Comparison of ENCODE assay signal across 8 mouse cellular contexts in genomic region chr2:20520099-20520475, GRCm38 (mm10).
DNase-seq lines count a peak whose midpoint lies in the region; ATAC-seq and TF ChIP-seq lines count a peak whose summit lies in the region.

No protein-coding gene starts in this region.

- ATAC-seq in embryonic facial prominence, embryonic 11.5 days (replicated peaks; ENCODE audit: insufficient number of reproducible peaks, low FRiP score, low TSS enrichment, low read depth): peak; percentile 53; the same call in 1 of the 2 replicates
- no peak for ATAC-seq in hindbrain, embryonic 16.5 days
- 0 out of 2 replicates have a peak, but pooled peaks have one; percentile 7 for ATAC-seq in midbrain, postnatal 0 days (ENCODE audit: low FRiP score)

- peak overlapping the region; percentile 36; the same call in 1 of the 2 replicates for H3K27ac ChIP-seq in liver, adult 2 months (replicated peaks; ENCODE audit: insufficient read depth, low read depth, low read length)
- 0 out of 2 replicates have a peak overlapping the region, but pooled peaks have one; percentile 56 for H3K27ac ChIP-seq in embryonic facial prominence, embryonic 11.5 days (replicated peaks; ENCODE audit: low read depth, low read length)
- no peak overlapping the region for H3K27ac ChIP-seq in hindbrain, embryonic 16.5 days (ENCODE audit: low read depth, low read length)
- H3K27ac ChIP-seq in midbrain, postnatal 0 days (ENCODE audit: low read depth, low read length): no peak overlapping the region

- peak overlapping the region; percentile 81 for H3K4me2 ChIP-seq in embryonic facial prominence, embryonic 11.5 days (ENCODE audit: low read depth, low read length)
- H3K4me2 ChIP-seq in hindbrain, embryonic 16.5 days (ENCODE audit: low read length): peak overlapping the region; percentile 88
- H3K4me2 ChIP-seq in midbrain, postnatal 0 days (ENCODE audit: low read depth, low read length, poor library complexity, severe bottlenecking): peak overlapping the region; percentile 83

- peaks cover 10% of the 10 kb centered on the region for H3K4me1 ChIP-seq in liver, adult 2 months (ENCODE audit: control insufficient read depth, insufficient read depth, low read length)
- no peaks in the 10 kb centered on the region for H3K4me1 ChIP-seq in embryonic facial prominence, embryonic 11.5 days (ENCODE audit: control insufficient read depth, insufficient read depth, low read length)
- peaks cover 10% of the 10 kb centered on the region for H3K4me1 ChIP-seq in hindbrain, embryonic 16.5 days (ENCODE audit: control insufficient read depth, insufficient read depth, low read depth, low read length)
- H3K4me1 ChIP-seq in midbrain, postnatal 0 days (ENCODE audit: insufficient read depth, low read length): peaks cover 3% of the 10 kb centered on the region; the same call in 1 of the 2 replicates

- TF ChIP-seq CTCF in liver, adult 2 months (IDR thresholded peaks at IDR 0.05; ENCODE audit: low read depth, low read length): no peak
- no peak for TF ChIP-seq CTCF in midbrain, postnatal 0 days (IDR thresholded peaks at IDR 0.05)

- H3K9me3 ChIP-seq in embryonic facial prominence, embryonic 11.5 days (replicated peaks; ENCODE audit: control insufficient read depth, low read length): no peaks in the 10 kb centered on the region
- no peaks in the 10 kb centered on the region for H3K9me3 ChIP-seq in hindbrain, embryonic 16.5 days (ENCODE audit: control insufficient read depth, low read length)
- H3K9me3 ChIP-seq in midbrain, postnatal 0 days (ENCODE audit: low read length): no peaks in the 10 kb centered on the region

- peaks cover 7% of the 10 kb centered on the region; the same call in 1 of the 2 replicates for H3K79me2 ChIP-seq in liver, adult 2 months (ENCODE audit: control insufficient read depth, insufficient read depth, low read length)

- peak; percentile 63 for DNase-seq in liver, adult 2 months (ENCODE audit: extremely low read depth, low read depth, low spot score)
- no peak for DNase-seq in liver
- peak; percentile 33 for DNase-seq in embryonic facial prominence, embryonic 11.5 days (ENCODE audit: low spot score)
- no peak for DNase-seq in midbrain, postnatal 0 days (ENCODE audit: low spot score)
- DNase-seq in T-cell, adult 2 months (ENCODE audit: low spot score): no peak
- no peak for DNase-seq in right cerebral cortex, postnatal 10 days (ENCODE audit: low spot score in 2 of 2)
- DNase-seq in frontal cortex, postnatal 25 days (ENCODE audit: low spot score in 2 of 2): no peak

- under 1% methylated on average over 12 of the region's 12 CpGs for WGBS in liver, adult 2 months
- WGBS in embryonic facial prominence, embryonic 11.5 days: 1% methylated on average over 12 of the region's 12 CpGs
- 0% methylated on average over 12 of the region's 12 CpGs for WGBS in hindbrain, embryonic 16.5 days
- 0% methylated on average over 12 of the region's 12 CpGs for WGBS in midbrain, postnatal 0 days

- no peak for TF ChIP-seq POLR2A in liver, adult 2 months (IDR thresholded peaks at IDR 0.05; ENCODE audit: extremely low read depth, insufficient read depth, low read length)

- no peaks in the 10 kb centered on the region for H3K36me3 ChIP-seq in liver, adult 2 months (ENCODE audit: control insufficient read depth, insufficient read depth, low read length)
- no peaks in the 10 kb centered on the region for H3K36me3 ChIP-seq in embryonic facial prominence, embryonic 11.5 days (replicated peaks; ENCODE audit: control insufficient read depth, insufficient read depth, low read depth, low read length)
- H3K36me3 ChIP-seq in hindbrain, embryonic 16.5 days (ENCODE audit: control insufficient read depth, insufficient read depth, low read length): no peaks in the 10 kb centered on the region
- H3K36me3 ChIP-seq in midbrain, postnatal 0 days (ENCODE audit: insufficient read depth, low read length): no peaks in the 10 kb centered on the region

- H3K27me3 ChIP-seq in liver, adult 2 months (ENCODE audit: control insufficient read depth, insufficient read depth, low read length): no peaks in the 10 kb centered on the region
- no peaks in the 10 kb centered on the region for H3K27me3 ChIP-seq in embryonic facial prominence, embryonic 11.5 days (ENCODE audit: control insufficient read depth, insufficient read depth, low read length)
- H3K27me3 ChIP-seq in hindbrain, embryonic 16.5 days (replicated peaks; ENCODE audit: control insufficient read depth, insufficient read depth, low read length): peaks cover 8% of the 10 kb centered on the region; the same call in 1 of the 2 replicates
- H3K27me3 ChIP-seq in midbrain, postnatal 0 days (ENCODE audit: insufficient read depth, low read length): peaks cover 21% of the 10 kb centered on the region

- peak overlapping the region; percentile 54 for H3K9ac ChIP-seq in liver, adult 2 months (ENCODE audit: low read depth, low read length)
- H3K9ac ChIP-seq in embryonic facial prominence, embryonic 11.5 days (replicated peaks; ENCODE audit: low read length): peak overlapping the region; percentile 84
- peak overlapping the region; percentile 51 for H3K9ac ChIP-seq in hindbrain, embryonic 16.5 days (ENCODE audit: low read depth, low read length)
- H3K9ac ChIP-seq in midbrain, postnatal 0 days (replicated peaks; ENCODE audit: low read length, poor library complexity, severe bottlenecking): no peak overlapping the region

- H3K4me3 ChIP-seq in liver, adult 2 months (ENCODE audit: insufficient read depth, low read depth, low read length): peak overlapping the region; percentile 47
- H3K4me3 ChIP-seq in embryonic facial prominence, embryonic 11.5 days (ENCODE audit: low read depth, low read length): peak overlapping the region; percentile 54
- peak overlapping the region; percentile 45 for H3K4me3 ChIP-seq in hindbrain, embryonic 16.5 days (ENCODE audit: low read length)
- peak overlapping the region; percentile 39 for H3K4me3 ChIP-seq in midbrain, postnatal 0 days (ENCODE audit: low read depth, low read length)

Comparison
In these comparisons a context has a peak if more than half of its experiments do, and no peak if none do; other contexts are left out.
1. DNase-seq: peak in liver, adult 2 months (single experiment) and embryonic facial prominence, embryonic 11.5 days (single experiment); none in liver (single experiment), midbrain, postnatal 0 days (single experiment), T-cell, adult 2 months (single experiment), right cerebral cortex, postnatal 10 days (0 of 2) and frontal cortex, postnatal 25 days (0 of 2).
2. H3K27ac ChIP-seq: peak in liver, adult 2 months (single experiment) and embryonic facial prominence, embryonic 11.5 days (single experiment); none in hindbrain, embryonic 16.5 days (single experiment) and midbrain, postnatal 0 days (single experiment).
3. Peak in every context shown above with its lines, with median percentiles within 50 percentile points of each other: H3K4me3 ChIP-seq and H3K4me2 ChIP-seq.